Mouse (Mus musculus): ENCODE data around the gene Fbxl7. TPM values are rescaled to one million over a fixed set of nuclear protein-coding genes. Genes with fewer than 3 reads are reported as not detected.

The Fbxl7 gene
- polyA plus RNA-seq, 1 experiment: 1.7 TPM

DNA sequence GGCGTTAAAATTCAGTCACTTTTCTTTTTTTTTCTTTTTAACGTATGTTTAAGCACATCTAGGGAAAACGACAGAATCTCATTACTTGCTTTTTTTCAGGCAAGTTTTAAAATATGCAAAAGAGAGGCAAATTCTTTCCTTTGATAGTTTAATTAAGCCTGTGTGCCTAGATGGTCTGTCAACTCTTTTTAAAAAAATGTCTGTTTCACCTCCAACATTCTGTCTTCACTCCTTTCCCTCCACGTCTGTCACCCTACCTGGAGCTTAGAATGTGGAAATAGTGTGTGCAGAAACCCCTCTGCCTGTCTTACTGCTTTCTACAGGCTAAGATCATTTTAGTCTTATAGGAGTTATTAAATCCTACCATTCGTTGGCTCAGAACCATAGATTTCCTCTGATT is 179.7 kb downstream of the Fbxl7 start:
- Histone ChIP-seq H3K27ac (ENCODE audit: insufficient read depth, low read length) (no peak overlapping the region), H3K27me3 (ENCODE audit: control insufficient read depth, insufficient read depth, low read length) (no peaks in the 10 kb centered on the region), H3K4me3 (ENCODE audit: extremely low read depth, insufficient read depth, insufficient read length) (no peak overlapping the region), H3K36me3 (ENCODE audit: control insufficient read depth, insufficient read depth, low read length) (no peaks in the 10 kb centered on the region), H3K4me1 (ENCODE audit: control insufficient read depth, insufficient read depth, insufficient read length) (no peaks in the 10 kb centered on the region)
- TF ChIP-seq CTCF (IDR thresholded peaks at IDR 0.05; ENCODE audit: extremely low read depth, insufficient read depth, insufficient read length, insufficient replicate concordance) (no peak), POLR2A (IDR thresholded peaks at IDR 0.05; ENCODE audit: low read depth, low read length) (no peak)
- no peak for DNase-seq (ENCODE audit: low read depth in 1 of 2, low spot score in 2 of 2)
- 84% methylated on average over 5 of the region's 5 CpGs for WGBS

DNA sequence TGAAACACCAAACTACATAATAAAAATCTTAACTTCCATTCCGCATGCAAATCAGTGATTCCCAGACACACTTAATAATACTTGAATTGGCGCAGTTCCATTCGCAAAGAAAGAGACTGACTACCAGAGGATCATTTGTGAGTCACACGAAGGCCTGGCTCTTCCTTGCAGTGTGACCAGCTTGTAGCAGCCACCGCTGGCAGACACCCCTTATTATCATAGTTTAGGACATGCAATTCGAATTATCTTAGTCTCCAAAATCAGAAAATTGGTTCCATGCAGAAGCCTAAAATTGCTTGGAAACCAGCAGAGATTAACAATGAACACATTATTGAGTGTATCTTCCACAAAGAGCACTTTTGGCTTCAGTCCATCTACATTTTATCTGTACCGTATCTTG is 183.1 kb downstream of the Fbxl7 start:
- no peaks in the 10 kb centered on the region for H3K36me3 ChIP-seq (ENCODE audit: control insufficient read depth, insufficient read depth, low read length)
- 86% methylated on average over 7 of the region's 7 CpGs for WGBS
- DNase-seq (ENCODE audit: low read depth in 1 of 2, low spot score in 2 of 2): no peak
- no peaks in the 10 kb centered on the region for H3K4me1 ChIP-seq (ENCODE audit: control insufficient read depth, insufficient read depth, insufficient read length)
- H3K4me3 ChIP-seq (ENCODE audit: extremely low read depth, insufficient read depth, insufficient read length): no peak overlapping the region
- no peaks in the 10 kb centered on the region for H3K27me3 ChIP-seq (ENCODE audit: control insufficient read depth, insufficient read depth, low read length)
- no peak overlapping the region for H3K27ac ChIP-seq (ENCODE audit: insufficient read depth, low read length)
- TF ChIP-seq CTCF (IDR thresholded peaks at IDR 0.05; ENCODE audit: extremely low read depth, insufficient read depth, insufficient read length, insufficient replicate concordance): no peak
- no peak for TF ChIP-seq POLR2A (IDR thresholded peaks at IDR 0.05; ENCODE audit: low read depth, low read length)

DNA sequence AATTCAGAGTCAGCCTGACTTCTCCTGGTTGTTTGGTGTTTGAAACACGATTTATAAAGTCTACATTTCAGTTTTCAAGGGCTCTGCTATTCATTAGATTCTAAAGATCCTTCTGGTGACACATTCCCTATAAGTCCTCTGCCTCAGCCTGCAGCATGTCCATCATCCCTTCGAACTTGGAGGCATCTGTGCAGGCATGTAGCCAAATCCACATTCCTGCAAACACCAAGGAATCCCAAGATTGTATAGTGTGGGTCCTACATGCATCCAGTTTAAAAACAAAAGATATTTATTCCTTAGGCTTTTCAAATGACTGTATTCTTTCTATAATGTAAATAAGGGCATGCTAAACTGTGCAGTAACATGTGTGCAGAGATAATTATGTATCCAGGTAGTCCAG is 190.4 kb downstream of the Fbxl7 start:
- 51% methylated on average over 2 of the region's 2 CpGs for WGBS
- no peaks in the 10 kb centered on the region for H3K36me3 ChIP-seq (ENCODE audit: control insufficient read depth, insufficient read depth, low read length)
- TF ChIP-seq CTCF (IDR thresholded peaks at IDR 0.05; ENCODE audit: extremely low read depth, insufficient read depth, insufficient read length, insufficient replicate concordance): no peak
- no peak for TF ChIP-seq POLR2A (IDR thresholded peaks at IDR 0.05; ENCODE audit: low read depth, low read length)
- no peaks in the 10 kb centered on the region for H3K4me1 ChIP-seq (ENCODE audit: control insufficient read depth, insufficient read depth, insufficient read length)
- no peak overlapping the region for H3K27ac ChIP-seq (ENCODE audit: insufficient read depth, low read length)
- no peak overlapping the region for H3K4me3 ChIP-seq (ENCODE audit: extremely low read depth, insufficient read depth, insufficient read length)
- no peaks in the 10 kb centered on the region for H3K27me3 ChIP-seq (ENCODE audit: control insufficient read depth, insufficient read depth, low read length)
- no peak for DNase-seq (ENCODE audit: low read depth in 1 of 2, low spot score in 2 of 2)

DNA sequence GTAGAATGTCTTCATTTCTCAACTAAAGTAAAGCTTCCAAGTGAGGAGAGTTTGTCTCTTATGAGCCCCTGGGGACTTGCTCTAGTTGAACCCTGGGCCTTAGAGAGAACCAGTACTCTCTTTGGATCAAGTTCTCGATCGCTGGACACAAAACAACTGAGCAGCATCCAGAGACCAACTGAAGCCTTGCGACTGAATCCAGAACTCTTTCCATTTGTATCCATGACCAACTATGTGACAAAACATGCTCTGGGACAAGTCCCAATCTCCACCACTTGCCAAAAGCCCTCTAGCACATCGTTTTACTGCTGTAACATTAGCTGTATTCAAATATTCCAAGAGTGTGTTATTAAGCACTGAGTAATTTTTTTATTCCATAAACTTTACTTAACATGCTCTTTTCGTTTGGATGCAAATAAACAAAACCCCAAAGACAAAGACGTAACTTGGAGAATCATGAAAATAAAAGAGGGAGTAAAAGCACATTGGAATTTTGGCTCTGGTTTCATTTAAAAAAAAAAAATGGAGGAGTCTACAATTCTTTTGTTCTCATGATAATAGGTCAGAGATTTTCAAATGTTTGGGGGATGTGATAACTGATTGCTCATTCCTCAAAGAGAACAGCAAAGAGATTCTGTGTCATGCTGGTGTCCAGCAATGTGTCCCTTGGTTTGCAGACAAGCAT is 192.1 kb downstream of the Fbxl7 start:
- DNase-seq (ENCODE audit: low read depth in 1 of 2, low spot score in 2 of 2): no peak
- no peak for TF ChIP-seq POLR2A (IDR thresholded peaks at IDR 0.05; ENCODE audit: low read depth, low read length)
- no peak for TF ChIP-seq CTCF (IDR thresholded peaks at IDR 0.05; ENCODE audit: extremely low read depth, insufficient read depth, insufficient read length, insufficient replicate concordance)
- Histone ChIP-seq H3K4me1 (ENCODE audit: control insufficient read depth, insufficient read depth, insufficient read length) (no peaks in the 10 kb centered on the region), H3K27me3 (ENCODE audit: control insufficient read depth, insufficient read depth, low read length) (no peaks in the 10 kb centered on the region), H3K27ac (ENCODE audit: insufficient read depth, low read length) (no peak overlapping the region), H3K4me3 (ENCODE audit: extremely low read depth, insufficient read depth, insufficient read length) (no peak overlapping the region), H3K36me3 (ENCODE audit: control insufficient read depth, insufficient read depth, low read length) (no peaks in the 10 kb centered on the region)
- 83% methylated on average over 6 of the region's 6 CpGs for WGBS

DNA sequence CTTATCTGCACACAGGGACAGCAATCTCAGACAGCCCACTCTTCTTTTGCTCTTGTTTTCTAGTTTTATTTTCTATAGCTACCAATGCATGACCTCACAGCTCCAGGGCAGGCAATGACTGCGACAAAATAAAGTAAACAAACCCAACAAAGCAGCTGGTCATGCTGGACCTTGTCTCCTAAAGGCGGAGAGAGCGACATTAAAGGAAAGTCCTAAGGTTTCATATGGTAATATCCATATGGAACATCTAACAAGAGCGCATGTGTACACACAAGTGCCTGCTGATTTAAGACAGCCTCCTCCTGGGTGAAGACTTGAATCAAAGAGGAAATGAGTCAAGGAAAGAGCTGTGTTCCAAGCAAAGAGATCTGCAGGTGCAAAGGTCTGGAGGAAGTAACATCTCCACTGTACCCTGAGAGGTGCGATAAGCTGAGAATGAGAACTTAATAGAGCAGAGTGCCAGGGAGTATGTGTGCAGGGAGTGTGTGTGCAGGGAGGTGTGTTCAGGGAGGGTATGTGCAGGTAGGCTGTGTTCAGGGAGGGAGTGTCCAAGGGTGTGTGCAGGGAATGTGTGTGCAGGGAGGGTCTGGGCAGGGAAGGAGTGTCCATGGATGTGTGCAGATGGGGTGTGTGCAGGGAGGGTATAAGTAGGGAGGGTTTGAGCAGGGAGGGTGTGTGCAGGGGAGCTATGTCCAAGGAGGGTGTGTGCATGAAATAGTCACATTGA is 193.3 kb downstream of the Fbxl7 start:
- TF ChIP-seq POLR2A (IDR thresholded peaks at IDR 0.05; ENCODE audit: low read depth, low read length) (no peak), CTCF (IDR thresholded peaks at IDR 0.05; ENCODE audit: extremely low read depth, insufficient read depth, insufficient read length, insufficient replicate concordance) (no peak)
- H3K4me1 ChIP-seq (ENCODE audit: control insufficient read depth, insufficient read depth, insufficient read length): no peaks in the 10 kb centered on the region
- DNase-seq (ENCODE audit: low read depth in 1 of 2, low spot score in 2 of 2): no peak
- H3K36me3 ChIP-seq (ENCODE audit: control insufficient read depth, insufficient read depth, low read length): no peaks in the 10 kb centered on the region
- H3K27me3 ChIP-seq (ENCODE audit: control insufficient read depth, insufficient read depth, low read length): no peaks in the 10 kb centered on the region
- 61% methylated on average over 5 of the region's 5 CpGs for WGBS
- no peak overlapping the region for H3K27ac ChIP-seq (ENCODE audit: insufficient read depth, low read length)
- no peak overlapping the region for H3K4me3 ChIP-seq (ENCODE audit: extremely low read depth, insufficient read depth, insufficient read length)

DNA sequence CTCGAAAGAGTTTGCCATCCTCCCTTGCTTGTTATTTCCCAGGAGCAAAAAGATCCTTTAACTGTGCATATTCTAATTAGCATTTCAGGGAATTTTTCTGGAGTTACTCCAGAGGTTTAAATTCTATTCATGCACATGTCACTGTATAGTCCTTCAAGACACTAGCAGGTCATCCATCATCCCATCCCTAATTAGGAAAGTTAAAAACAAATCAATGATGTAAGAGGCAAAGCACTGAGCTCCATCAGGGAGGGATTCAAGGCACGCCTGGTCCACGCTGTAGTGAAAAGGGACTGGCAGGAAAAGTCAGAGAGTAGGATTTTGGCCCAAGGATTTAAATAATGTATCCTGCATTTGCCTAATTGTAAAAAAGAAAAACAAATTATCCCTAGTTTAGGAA is 202.3 kb downstream of the Fbxl7 start:
- Histone ChIP-seq H3K4me1 (ENCODE audit: control insufficient read depth, insufficient read depth, insufficient read length) (no peaks in the 10 kb centered on the region), H3K27ac (ENCODE audit: insufficient read depth, low read length) (no peak overlapping the region), H3K4me3 (ENCODE audit: extremely low read depth, insufficient read depth, insufficient read length) (no peak overlapping the region), H3K27me3 (ENCODE audit: control insufficient read depth, insufficient read depth, low read length) (no peaks in the 10 kb centered on the region), H3K36me3 (ENCODE audit: control insufficient read depth, insufficient read depth, low read length) (no peaks in the 10 kb centered on the region)
- TF ChIP-seq POLR2A (IDR thresholded peaks at IDR 0.05; ENCODE audit: low read depth, low read length) (no peak), CTCF (IDR thresholded peaks at IDR 0.05; ENCODE audit: extremely low read depth, insufficient read depth, insufficient read length, insufficient replicate concordance) (no peak)
- DNase-seq (ENCODE audit: low read depth in 1 of 2, low spot score in 2 of 2): no peak
- 85% methylated on average over 3 of the region's 3 CpGs for WGBS

Measured in spleen, adult 2 months (tissue).